Comparison of ENCODE assay signal across 7 mouse cellular contexts in genomic region chr8:58912840-58913639, GRCm38 (mm10). TPM values are rescaled to one million over a fixed set of nuclear protein-coding genes. Genes with fewer than 3 reads are reported as not detected.
DNase-seq lines count a peak whose midpoint lies in the region; ATAC-seq and TF ChIP-seq lines count a peak whose summit lies in the region.

No protein-coding gene starts in this region.

- H3K4me2 ChIP-seq in embryonic facial prominence, embryonic 12.5 days (replicated peaks), result peak overlapping the region; percentile 98
- H3K4me2 ChIP-seq in hindbrain, embryonic 16.5 days (ENCODE audit: low read length), result peak overlapping the region; percentile 93

- H3K4me3 ChIP-seq in embryonic facial prominence, embryonic 12.5 days, result peak overlapping the region; percentile 61
- H3K4me3 ChIP-seq in hindbrain, embryonic 16.5 days (ENCODE audit: low read length), result peak overlapping the region; percentile 84
- no peak overlapping the region for H3K4me3 ChIP-seq in thymus, adult 2 months (ENCODE audit: control insufficient read depth, insufficient read depth, low read length)

- peak; percentile 6 for DNase-seq in thymus, postnatal 4 days
- DNase-seq in thymus, postnatal 0 days (ENCODE audit: low spot score), result no peak
- peak; percentile 3 for DNase-seq in liver
- peak; percentile 30 for DNase-seq in right cerebral cortex, postnatal 14 days
- DNase-seq in thymus, adult 2 months, result no peak

- no peaks in the 10 kb centered on the region for H3K36me3 ChIP-seq in embryonic facial prominence, embryonic 12.5 days
- no peaks in the 10 kb centered on the region for H3K36me3 ChIP-seq in hindbrain, embryonic 16.5 days (ENCODE audit: control insufficient read depth, insufficient read depth, low read length)
- no peaks in the 10 kb centered on the region for H3K36me3 ChIP-seq in thymus, adult 2 months (ENCODE audit: control insufficient read depth, insufficient read depth, low read length)

- no peak overlapping the region for H3K27ac ChIP-seq in embryonic facial prominence, embryonic 12.5 days
- H3K27ac ChIP-seq in hindbrain, embryonic 16.5 days (ENCODE audit: low read depth, low read length), result peak overlapping the region; percentile 81
- H3K27ac ChIP-seq in thymus, adult 2 months (ENCODE audit: control insufficient read depth, insufficient read depth, low read length), result no peak overlapping the region

- H3K4me1 ChIP-seq in embryonic facial prominence, embryonic 12.5 days, result peaks cover 3% of the 10 kb centered on the region; the same call in 1 of the 2 replicates
- H3K4me1 ChIP-seq in hindbrain, embryonic 16.5 days (ENCODE audit: control insufficient read depth, insufficient read depth, low read depth, low read length), result no peaks in the 10 kb centered on the region
- H3K4me1 ChIP-seq in thymus, adult 2 months (replicated peaks; ENCODE audit: control insufficient read depth, insufficient read depth, low read length), result no peaks in the 10 kb centered on the region

- WGBS in embryonic facial prominence, embryonic 12.5 days, result 2% methylated on average over 30 of the region's 30 CpGs
- WGBS in hindbrain, embryonic 16.5 days, result 2% methylated on average over 27 of the region's 30 CpGs
- WGBS in thymus, adult 2 months, result 7% methylated on average over 30 of the region's 30 CpGs

- peak overlapping the region; percentile 58 for H3K9ac ChIP-seq in embryonic facial prominence, embryonic 12.5 days
- peak overlapping the region; percentile 82 for H3K9ac ChIP-seq in hindbrain, embryonic 16.5 days (ENCODE audit: low read depth, low read length)

- H3K27me3 ChIP-seq in embryonic facial prominence, embryonic 12.5 days, result peaks cover 15% of the 10 kb centered on the region
- H3K27me3 ChIP-seq in hindbrain, embryonic 16.5 days (replicated peaks; ENCODE audit: control insufficient read depth, insufficient read depth, low read length), result no peaks in the 10 kb centered on the region
- no peaks in the 10 kb centered on the region for H3K27me3 ChIP-seq in thymus, adult 2 months (ENCODE audit: control insufficient read depth, insufficient read depth, low read length)

- ATAC-seq in embryonic facial prominence, embryonic 12.5 days (ENCODE audit: insufficient number of reproducible peaks, insufficient read depth, low FRiP score, low TSS enrichment), result peak; percentile 80
- peak; percentile 77 for ATAC-seq in hindbrain, embryonic 16.5 days

- H3K9me3 ChIP-seq in embryonic facial prominence, embryonic 12.5 days, result no peaks in the 10 kb centered on the region
- no peaks in the 10 kb centered on the region for H3K9me3 ChIP-seq in hindbrain, embryonic 16.5 days (ENCODE audit: control insufficient read depth, low read length)

- TF ChIP-seq POLR2A in thymus, adult 2 months (IDR thresholded peaks at IDR 0.05; ENCODE audit: control insufficient read depth, extremely low read depth, insufficient read depth, low read length, poor library complexity), result no peak

- no peak for TF ChIP-seq CTCF in thymus, adult 2 months (IDR thresholded peaks at IDR 0.05; ENCODE audit: borderline replicate concordance, control insufficient read depth, extremely low read depth, insufficient read depth, low read length, poor library complexity)

RNA-seq across cellular contexts. Expression of gene Galntl6, which starts 0.6 kb away (rescaled TPM):
- 0.14 TPM in 1 of 2 replicates, not detected in the other for polyA plus RNA-seq in thymus, postnatal 0 days (2015; fragmentation: Nextera tagmentation; extraction: Ambion mirVana)
- 2.0 and 3.0 TPM in 2 replicates for polyA plus RNA-seq in embryonic facial prominence, embryonic 12.5 days (2016; fragmentation: Nextera tagmentation; extraction: Ambion mirVana)
- 15.3 and 18.6 TPM in 2 replicates for polyA plus RNA-seq in hindbrain, embryonic 16.5 days (2015; fragmentation: Nextera tagmentation; extraction: Ambion mirVana)
- not detected in 2 replicates for polyA plus RNA-seq in thymus, adult 2 months (2012; rRNA removed)

RNA-seq across cellular contexts. Expression of gene BC030500, which starts 1.5 kb away (rescaled TPM):
- not detected in 2 replicates for polyA plus RNA-seq in thymus, postnatal 0 days (2015; fragmentation: Nextera tagmentation; extraction: Ambion mirVana)
- 1.6 and 3.1 TPM in 2 replicates for polyA plus RNA-seq in embryonic facial prominence, embryonic 12.5 days (2016; fragmentation: Nextera tagmentation; extraction: Ambion mirVana)
- 18.5 and 19.1 TPM in 2 replicates for polyA plus RNA-seq in hindbrain, embryonic 16.5 days (2015; fragmentation: Nextera tagmentation; extraction: Ambion mirVana)
- polyA plus RNA-seq in thymus, adult 2 months (2012; rRNA removed), result not detected in 2 replicates

Comparison
In these comparisons a context has a peak if more than half of its experiments do, and no peak if none do; other contexts are left out.
1. DNase-seq: peak in thymus, postnatal 4 days (single experiment), liver (single experiment) and right cerebral cortex, postnatal 14 days (single experiment); none in thymus, postnatal 0 days (single experiment) and thymus, adult 2 months (single experiment).